Mouse (Mus musculus): ENCODE results near the gene Atg4d.

GRCm38 (mm10) chr9:21243826-21244427, 21.2 kb upstream of the Atg4d start:
- TF ChIP-seq CTCF (IDR thresholded peaks at IDR 0.05) (no peak), EP300 (IDR thresholded peaks at IDR 0.05) (no peak)

Data from lung, postnatal 0 days (tissue).